Mouse (Mus musculus): Measurements from ENCODE around the gene Piezo1.

- TF ChIP-seq CTCF (IDR thresholded peaks at IDR 0.05; ENCODE audit: low read depth, low read length) = no peak
- no peak for TF ChIP-seq POLR2A (IDR thresholded peaks at IDR 0.05; ENCODE audit: extremely low read depth, insufficient read depth, low read length)
Observed at GRCm38 (mm10) chr8:122571153-122571552, 20.0 kb upstream of the Piezo1 start.
